Mouse (Mus musculus): Measurements from ENCODE around the gene Rrp12.

The Rrp12 gene

GRCm38 (mm10) chr19:41829381-41830105 is 66.4 kb downstream of the Rrp12 start, which contains the start of gene Frat1:
Gene Frat1 (plus strand): TSS chr19:41829970.
- peak; percentile 68 for DNase-seq (ENCODE audit: low spot score)

GRCm38 (mm10) chr19:41828941-41829340 is 67.0 kb downstream of the Rrp12 start:
- no peak for DNase-seq (ENCODE audit: low spot score)

GRCm38 (mm10) chr19:41826529-41826928 is 69.4 kb downstream of the Rrp12 start:
- DNase-seq (ENCODE audit: low spot score), result no peak

- no peak for DNase-seq (ENCODE audit: low spot score)
These were observed 71.0 kb downstream of the Rrp12 start for GRCm38 (mm10) chr19:41824950-41825349.

- no peak for DNase-seq (ENCODE audit: low spot score)
These were observed 73.4 kb downstream of the Rrp12 start for GRCm38 (mm10) chr19:41822589-41822988.

GRCm38 (mm10) chr19:41821436-41821835 is 74.5 kb downstream of the Rrp12 start:
- DNase-seq (ENCODE audit: low spot score), result no peak

- DNase-seq (ENCODE audit: low spot score), result no peak
These were observed 77.2 kb downstream of the Rrp12 start for GRCm38 (mm10) chr19:41818749-41819148.

- peak; percentile 99 for DNase-seq (ENCODE audit: low spot score)
These were observed 78.6 kb downstream of the Rrp12 start for GRCm38 (mm10) chr19:41817325-41817724.

GRCm38 (mm10) chr19:41816915-41817314 is 79.1 kb downstream of the Rrp12 start:
- peak; percentile 95 for DNase-seq (ENCODE audit: low spot score)

GRCm38 (mm10) chr19:41816410-41816809 is 79.6 kb downstream of the Rrp12 start:
- DNase-seq (ENCODE audit: low spot score), result peak; percentile 59

- DNase-seq (ENCODE audit: low spot score), result no peak
These were observed 82.6 kb downstream of the Rrp12 start for GRCm38 (mm10) chr19:41813374-41813773.

Measured in adipocyte (in vitro differentiated cells).